11 mouse cellular contexts compared by ENCODE assay signal in genomic region chr10:78067226-78067625, GRCm38 (mm10). TPM values are rescaled to one million over a fixed set of nuclear protein-coding genes. Genes with fewer than 3 reads are reported as not detected.
DNase-seq lines count a peak whose midpoint lies in the region; ATAC-seq lines count a peak whose summit lies in the region.
"Had no signal": no experiment of that assay in that cellular context is flagged by ENCODE, and none has a peak within 500 bp of the region (broad histone marks: within the 10 kb centered on the region; RNA-seq: fewer than 3 reads in every experiment).

No protein-coding gene starts in this region.

- no peaks in the 10 kb centered on the region for H3K9me3 ChIP-seq in forebrain, embryonic 11.5 days (ENCODE audit: control insufficient read depth, low read length)
- no peaks in the 10 kb centered on the region for H3K9me3 ChIP-seq in forebrain, embryonic 13.5 days (replicated peaks)
- no peaks in the 10 kb centered on the region for H3K9me3 ChIP-seq in midbrain, embryonic 16.5 days (replicated peaks; ENCODE audit: control insufficient read depth, low read length, poor library complexity, severe bottlenecking)

- H3K4me1 ChIP-seq in forebrain, embryonic 11.5 days (replicated peaks; ENCODE audit: control insufficient read depth, insufficient read depth, low read length) = peaks cover 5% of the 10 kb centered on the region; the same call in 1 of the 2 replicates
- peaks cover 14% of the 10 kb centered on the region; the same call in 1 of the 2 replicates for H3K4me1 ChIP-seq in forebrain, embryonic 13.5 days
- H3K4me1 ChIP-seq in midbrain, embryonic 16.5 days (ENCODE audit: control insufficient read depth, insufficient read depth, low read length) = peaks cover 8% of the 10 kb centered on the region; the same call in 1 of the 2 replicates

- H3K4me3 ChIP-seq in forebrain, embryonic 11.5 days (ENCODE audit: low read depth, low read length) = no peak overlapping the region
- H3K4me3 ChIP-seq in forebrain, embryonic 13.5 days = no peak overlapping the region
- no peak overlapping the region for H3K4me3 ChIP-seq in midbrain, embryonic 16.5 days (ENCODE audit: low read depth, low read length)

- H3K27me3 ChIP-seq in forebrain, embryonic 11.5 days (ENCODE audit: control insufficient read depth, insufficient read depth, low read length) = peaks cover 4% of the 10 kb centered on the region; the same call in 1 of the 2 replicates
- peaks cover 42% of the 10 kb centered on the region for H3K27me3 ChIP-seq in forebrain, embryonic 13.5 days
- H3K27me3 ChIP-seq in midbrain, embryonic 16.5 days (ENCODE audit: control insufficient read depth, insufficient read depth, low read depth, low read length) = peaks cover 16% of the 10 kb centered on the region

- no peak overlapping the region for H3K4me2 ChIP-seq in forebrain, embryonic 11.5 days (ENCODE audit: low read depth, low read length, severe bottlenecking)
- no peak overlapping the region for H3K4me2 ChIP-seq in forebrain, embryonic 13.5 days
- H3K4me2 ChIP-seq in midbrain, embryonic 16.5 days (ENCODE audit: low read length) = no peak overlapping the region

- 39% methylated on average over 4 of the region's 4 CpGs for WGBS in forebrain, embryonic 11.5 days
- WGBS in forebrain, embryonic 13.5 days = 43% methylated on average over 4 of the region's 4 CpGs
- 37% methylated on average over 4 of the region's 4 CpGs for WGBS in midbrain, embryonic 16.5 days

- H3K36me3 ChIP-seq in forebrain, embryonic 11.5 days (ENCODE audit: control insufficient read depth, insufficient read depth, low read length) = no peaks in the 10 kb centered on the region
- H3K36me3 ChIP-seq in forebrain, embryonic 13.5 days (ENCODE audit: poor library complexity, severe bottlenecking) = no peaks in the 10 kb centered on the region
- no peaks in the 10 kb centered on the region for H3K36me3 ChIP-seq in midbrain, embryonic 16.5 days (ENCODE audit: control insufficient read depth, insufficient read depth, low read length)

- H3K9ac ChIP-seq in forebrain, embryonic 11.5 days (ENCODE audit: low read length) = no peak overlapping the region
- H3K9ac ChIP-seq in forebrain, embryonic 13.5 days = no peak overlapping the region
- H3K9ac ChIP-seq in midbrain, embryonic 16.5 days (ENCODE audit: low read depth, low read length) = no peak overlapping the region

- H3K27ac ChIP-seq in forebrain, embryonic 11.5 days (ENCODE audit: low read depth, low read length) = no peak overlapping the region
- H3K27ac ChIP-seq in forebrain, embryonic 13.5 days = no peak overlapping the region
- H3K27ac ChIP-seq in midbrain, embryonic 16.5 days (ENCODE audit: low read length) = no peak overlapping the region

- no peak for ATAC-seq in forebrain, embryonic 11.5 days (replicated peaks; ENCODE audit: low FRiP score)
- no peak for ATAC-seq in forebrain, embryonic 13.5 days
- no peak for ATAC-seq in midbrain, embryonic 16.5 days

- peak; percentile 60 for DNase-seq in forebrain, embryonic 11.5 days (ENCODE audit: low spot score)
- DNase-seq in thymus, postnatal 25 days = peak; percentile 29
- DNase-seq in thymus, postnatal 10 days (ENCODE audit: low spot score in 2 of 2) = no peak
- peak; percentile 61 to 80 for DNase-seq in kidney, postnatal 25 days
- DNase-seq in urinary bladder, postnatal 10 days (ENCODE audit: low spot score) = no peak
- DNase-seq in heart, adult 9 months (ENCODE audit: low spot score in 2 of 2) = no peak
- DNase-seq: right cerebral cortex, postnatal 4 days had no signal

RNA-seq across cellular contexts. Expression of gene Icosl, which starts 1.9 kb away (rescaled TPM):
- 2.0 and 2.5 TPM in 2 replicates for polyA plus RNA-seq in forebrain, embryonic 11.5 days (2014; fragmentation: Nextera tagmentation; extraction: Ambion mirVana)
- polyA plus RNA-seq in forebrain, embryonic 13.5 days (2015; fragmentation: Nextera tagmentation; extraction: Ambion mirVana) = 0.80 and 0.84 TPM in 2 replicates
- 0.52 and 0.64 TPM in 2 replicates for polyA plus RNA-seq in midbrain, embryonic 16.5 days (2015; fragmentation: Nextera tagmentation; extraction: Ambion mirVana)

RNA-seq across cellular contexts. Expression of gene Aire, which starts 23.8 kb away (rescaled TPM):
- 0.21 TPM in 1 of 2 replicates, not detected in the other for polyA plus RNA-seq in forebrain, embryonic 11.5 days (2014; fragmentation: Nextera tagmentation; extraction: Ambion mirVana)
- polyA plus RNA-seq in forebrain, embryonic 13.5 days (2015; fragmentation: Nextera tagmentation; extraction: Ambion mirVana) = 0.18 TPM in 1 of 2 replicates, not detected in the other
- 0.11 and 0.19 TPM in 2 replicates for polyA plus RNA-seq in midbrain, embryonic 16.5 days (2015; fragmentation: Nextera tagmentation; extraction: Ambion mirVana)
- polyA plus RNA-seq: heart, postnatal 0 days; liver, embryonic 16.5 days had no signal

RNA-seq across cellular contexts. Expression of gene Dnmt3l, which starts 25.5 kb away (rescaled TPM):
- not detected in 2 replicates for polyA plus RNA-seq in forebrain, embryonic 11.5 days (2014; fragmentation: Nextera tagmentation; extraction: Ambion mirVana)
- polyA plus RNA-seq in forebrain, embryonic 13.5 days (2015; fragmentation: Nextera tagmentation; extraction: Ambion mirVana) = not detected in 2 replicates
- not detected in 2 replicates for polyA plus RNA-seq in midbrain, embryonic 16.5 days (2015; fragmentation: Nextera tagmentation; extraction: Ambion mirVana)
- polyA plus RNA-seq: heart, postnatal 0 days; liver, embryonic 16.5 days had no signal

RNA-seq across cellular contexts. Expression of gene Pfkl, which starts 57.3 kb away (rescaled TPM):
- 171 and 174 TPM in 2 replicates for polyA plus RNA-seq in forebrain, embryonic 11.5 days (2014; fragmentation: Nextera tagmentation; extraction: Ambion mirVana)
- polyA plus RNA-seq in forebrain, embryonic 13.5 days (2015; fragmentation: Nextera tagmentation; extraction: Ambion mirVana) = 98.0 and 114 TPM in 2 replicates
- polyA plus RNA-seq in midbrain, embryonic 16.5 days (2015; fragmentation: Nextera tagmentation; extraction: Ambion mirVana) = 129 and 133 TPM in 2 replicates

Comparison
In these comparisons a context has a peak if more than half of its experiments do, and no peak if none do; other contexts are left out.
1. DNase-seq: peak in forebrain, embryonic 11.5 days (single experiment), thymus, postnatal 25 days (single experiment) and kidney, postnatal 25 days (2 of 2); none in thymus, postnatal 10 days (0 of 2), urinary bladder, postnatal 10 days (single experiment) and heart, adult 9 months (0 of 2).